Mouse (Mus musculus): ENCODE data around the gene Cops3.

- TF ChIP-seq CTCF (IDR thresholded peaks at IDR 0.05; ENCODE audit: extremely low read depth, insufficient read depth, low read length) (no peak), POLR2A (IDR thresholded peaks at IDR 0.05; ENCODE audit: extremely low read depth, insufficient read depth, low read length) (no peak)
Measured at GRCm38 (mm10) chr11:59811211-59811610, 28.4 kb downstream of the Cops3 start.
